Mouse (Mus musculus) lung, postnatal 36 days (tissue): ENCODE measurements at regions not wholly inside any gene's neighbourhood (a gene's known extent, or its start where the extent isn't known, plus 50 kb on each side); places are given as distances from the start of the nearest gene placed in this dataset.

Source experiments
- DNase-seq: peaks from one replicate; pipeline ENCODE4 v3.0.0; 2022; ENCODE audit warnings: mixed read lengths

DNA sequence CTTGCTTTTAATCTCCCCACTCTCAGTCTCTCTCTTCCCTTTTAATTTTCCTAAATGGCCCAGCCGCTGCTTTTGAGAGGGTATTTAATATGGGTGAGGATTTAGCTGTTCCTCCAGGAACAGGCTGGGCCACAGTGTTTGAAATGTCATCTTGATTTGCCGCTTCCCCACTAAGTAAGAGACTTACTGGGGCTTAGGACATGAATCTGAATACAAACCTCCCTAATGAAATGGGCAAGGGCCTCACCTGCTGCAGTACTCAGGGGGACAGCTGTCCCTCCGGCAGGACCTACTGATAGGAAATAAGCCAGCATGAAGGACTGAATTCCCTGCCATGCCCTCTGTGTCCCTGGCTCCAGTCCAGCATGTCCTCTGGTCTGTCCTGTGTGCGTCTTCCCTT, 50.6 kb upstream of the Prr23a1 start:
- DNase-seq, result no peak

DNA sequence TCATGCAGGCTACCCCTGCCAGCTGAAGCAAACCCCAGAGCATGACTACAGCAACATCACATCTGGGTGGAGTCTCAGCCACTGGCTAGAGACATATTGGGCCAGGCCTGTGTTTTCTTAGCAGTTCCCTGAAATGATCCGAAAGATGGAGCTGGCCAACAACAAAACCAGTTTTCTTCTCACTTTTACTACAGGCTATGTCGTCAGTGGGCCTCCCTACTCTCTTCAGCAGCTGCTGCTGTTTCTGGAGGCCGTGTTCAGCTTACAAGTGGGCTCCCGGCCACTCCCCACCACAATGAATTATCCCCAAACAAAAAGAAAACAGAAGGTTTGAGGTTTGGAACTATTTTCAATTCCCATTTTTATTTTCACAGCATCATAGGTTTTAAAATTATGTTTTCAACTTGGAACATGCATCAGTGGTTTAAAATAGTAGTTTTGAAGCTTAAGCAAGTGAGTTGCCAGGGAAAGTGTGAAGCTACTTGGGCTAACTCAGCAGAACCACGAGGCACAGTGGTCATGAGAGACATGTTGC, 68.6 kb upstream of the Prr23a1 start:
- DNase-seq, result no peak

DNA sequence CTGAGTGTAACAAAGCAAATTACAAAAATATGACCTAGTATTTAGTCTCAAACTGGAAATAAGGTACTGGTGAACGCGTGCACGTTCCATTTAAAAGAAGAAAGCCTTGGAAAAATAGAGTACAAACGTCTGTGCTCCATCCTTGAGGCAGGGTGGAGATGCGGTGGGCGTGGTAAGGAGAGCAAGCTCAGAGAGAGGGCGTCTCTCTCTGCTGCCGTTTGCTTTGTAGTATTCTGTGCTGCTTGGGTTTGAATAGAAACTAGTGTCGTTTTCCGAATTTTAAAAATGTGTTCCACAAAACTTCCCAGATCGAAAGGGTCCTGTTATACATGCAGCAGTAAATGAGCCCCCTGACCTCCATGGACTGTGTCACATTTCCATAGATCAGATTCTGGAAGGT, 69.1 kb upstream of the Prr23a1 start:
- no peak for DNase-seq

GRCm38 (mm10) chr9:98754764-98755163, 87.5 kb upstream of the Prr23a1 start:
- no peak for DNase-seq

DNA sequence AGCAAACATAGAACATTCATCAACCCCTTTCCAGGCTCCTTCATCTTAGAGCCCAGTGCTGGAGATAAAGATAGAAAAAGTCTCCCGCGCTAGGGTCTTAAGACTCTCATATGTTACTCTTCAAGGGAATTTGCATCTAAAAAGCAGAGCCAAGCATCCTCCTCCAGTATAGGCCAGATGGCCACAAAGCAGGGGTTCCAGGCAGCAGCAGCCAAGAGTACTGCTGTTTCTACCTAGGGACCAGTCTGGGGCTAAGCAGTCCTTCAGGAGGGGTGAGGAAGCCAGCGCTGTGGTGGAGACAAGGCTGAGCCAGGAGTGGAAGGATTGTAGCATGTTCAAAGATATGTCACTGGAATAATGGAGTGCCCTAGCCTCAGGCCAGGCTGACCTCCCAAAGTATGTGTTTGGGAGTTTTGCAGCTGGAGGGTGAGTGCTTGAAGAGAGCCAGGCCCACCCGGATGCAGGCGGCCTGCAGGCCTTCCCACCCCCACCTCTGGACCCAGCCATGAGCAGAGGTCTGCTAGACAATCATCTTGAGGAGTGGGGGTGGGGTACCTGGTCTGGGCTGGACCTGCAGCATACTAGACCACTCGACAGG, 88.8 kb upstream of the Prr23a1 start:
- no peak for DNase-seq

DNA sequence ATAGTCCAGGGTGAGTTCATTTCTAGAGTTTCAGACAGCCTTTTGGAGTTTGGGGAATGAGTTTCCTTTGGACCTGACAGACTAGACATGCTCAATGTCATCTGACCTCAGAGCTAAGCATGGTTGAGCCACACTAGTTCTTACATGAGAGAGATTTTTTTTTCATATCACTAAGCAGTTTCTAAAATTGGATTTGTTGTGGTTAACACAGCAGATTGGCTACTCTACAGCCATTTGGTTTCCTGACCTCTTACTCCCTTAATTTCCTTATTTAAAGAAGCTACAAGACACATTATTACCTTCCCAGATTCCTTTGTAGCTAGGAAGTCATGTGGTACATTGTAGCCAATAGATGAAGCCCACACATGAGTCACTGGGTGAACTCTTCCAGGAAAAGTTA, 98.5 kb upstream of the Prr23a1 start:
- no peak for DNase-seq

- DNase-seq, result peak; percentile 65
Measured at GRCm38 (mm10) chr9:98727276-98727860, 114.9 kb upstream of the Prr23a1 start.

DNA sequence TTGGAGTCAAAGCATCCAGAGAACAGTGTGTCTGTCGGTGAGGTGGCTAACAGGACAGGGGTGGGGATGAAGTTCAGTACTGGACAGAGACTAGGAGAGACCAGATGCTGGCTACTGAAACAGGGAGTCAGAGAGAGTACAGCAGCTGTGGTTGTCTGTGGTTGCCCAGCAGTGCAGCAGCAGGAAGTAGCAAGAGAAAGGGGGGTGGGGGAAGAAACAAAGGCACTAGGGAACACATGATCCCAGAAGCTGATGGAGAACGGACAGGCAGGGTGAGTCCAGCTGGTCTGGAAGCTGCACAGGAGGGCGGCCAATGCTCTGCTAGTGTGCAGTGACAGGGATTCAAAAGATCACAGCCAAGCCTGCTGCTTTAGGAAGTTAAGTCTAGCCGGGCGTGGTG, 115.7 kb upstream of the Prr23a1 start:
- no peak for DNase-seq

DNA sequence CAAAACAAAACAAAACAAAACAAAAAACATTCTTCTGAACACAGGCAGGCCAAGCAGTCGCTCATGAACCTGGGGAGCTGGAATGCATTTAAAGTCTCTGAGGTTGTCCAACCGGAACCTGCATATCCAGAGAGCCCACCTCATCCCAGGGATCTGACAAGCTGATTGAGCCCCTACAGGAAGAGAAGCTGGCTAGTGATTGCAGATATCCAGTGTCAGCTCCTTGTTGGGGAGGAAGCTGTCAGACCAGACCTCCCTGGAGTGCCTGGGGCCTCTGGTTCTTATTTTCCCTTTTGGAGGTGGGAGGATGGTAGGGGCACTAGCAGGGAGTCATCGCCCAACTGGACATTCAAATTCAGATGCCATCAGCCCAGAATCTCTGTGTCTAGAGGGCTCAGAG, 119.4 kb upstream of the Prr23a1 start:
- no peak for DNase-seq

- no peak for DNase-seq
Measured at GRCm38 (mm10) chr9:98721381-98721780, 119.9 kb upstream of the Mrps22 start.

DNA sequence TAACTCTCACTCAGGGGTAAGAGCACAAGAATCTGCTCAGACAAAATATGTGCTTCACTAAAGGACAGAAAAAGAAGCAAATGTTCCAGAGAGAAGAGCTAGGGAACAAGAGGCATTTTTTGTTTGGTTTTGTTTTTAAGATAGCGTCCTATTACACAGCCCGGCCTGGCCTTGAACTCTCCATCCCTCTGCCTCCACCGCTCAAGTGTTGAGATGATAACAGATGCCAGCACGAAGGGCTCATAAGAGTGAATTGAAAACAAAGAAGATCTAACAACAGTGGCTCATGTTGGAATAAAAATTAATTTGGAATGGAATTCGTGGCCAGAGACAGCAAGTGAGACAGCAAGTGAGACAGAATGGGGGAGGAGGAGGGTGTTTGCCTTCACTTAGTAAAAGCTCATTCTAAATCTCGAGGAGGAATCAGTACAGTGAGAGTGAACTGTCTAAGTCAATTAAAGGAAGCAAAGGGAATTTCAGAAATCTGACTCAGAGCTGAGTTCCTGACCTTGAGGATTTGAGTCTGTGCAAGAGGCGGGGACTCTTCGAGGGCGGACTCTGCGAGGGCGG, 116.3 kb upstream of the Mrps22 start:
- no peak for DNase-seq

DNA sequence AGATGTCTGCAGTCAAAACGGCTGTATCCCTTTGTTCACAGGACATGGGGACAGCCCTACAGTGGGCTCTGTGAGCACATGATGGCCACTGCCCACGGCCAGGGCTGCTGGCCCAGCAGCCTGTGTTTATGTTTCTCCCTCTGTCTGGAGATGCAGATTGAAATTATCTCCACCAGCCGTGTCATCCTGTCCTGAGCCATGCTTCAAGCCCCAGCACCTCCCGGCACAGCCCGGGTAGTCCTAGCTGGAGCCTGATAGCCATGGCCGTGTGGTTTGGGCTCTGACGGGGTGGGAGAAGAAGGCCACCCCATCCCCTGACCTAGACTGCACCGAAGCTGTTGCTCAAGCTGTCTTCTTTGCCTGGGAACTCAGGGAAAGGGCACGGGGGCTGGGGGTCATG, 113.2 kb upstream of the Mrps22 start:
- no peak for DNase-seq

- no peak for DNase-seq
Measured at GRCm38 (mm10) chr9:98712826-98713225, 111.4 kb upstream of the Mrps22 start.

DNA sequence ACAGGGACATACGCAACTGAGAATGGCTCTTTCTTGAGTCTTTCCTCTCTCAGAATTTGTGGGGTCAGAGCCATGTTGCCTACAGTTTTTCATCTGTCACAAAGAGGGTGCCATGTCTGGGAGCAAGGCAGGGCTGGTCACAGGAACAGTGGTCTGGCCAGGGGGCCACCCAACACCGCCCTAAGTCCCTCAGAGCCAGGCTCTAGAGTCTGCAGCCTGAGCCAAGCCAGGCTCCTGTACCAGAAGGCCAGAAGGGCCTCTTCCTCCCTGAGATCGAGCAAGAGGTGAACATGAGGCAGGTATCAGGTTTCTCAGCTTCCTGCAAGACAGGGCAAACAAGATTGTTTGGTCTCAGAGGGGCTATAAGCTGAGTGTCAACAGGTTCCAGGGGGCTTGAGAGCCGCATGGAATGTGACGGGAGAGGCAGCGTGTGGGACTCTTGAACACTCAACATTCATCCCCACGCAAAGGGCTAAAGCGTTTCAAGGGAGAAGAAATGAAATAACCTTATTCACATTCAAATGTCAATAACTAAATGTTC, 110.6 kb upstream of the Mrps22 start:
- DNase-seq, result no peak

- no peak for DNase-seq
Measured at GRCm38 (mm10) chr9:98710155-98710710, 108.8 kb upstream of the Mrps22 start.

DNA sequence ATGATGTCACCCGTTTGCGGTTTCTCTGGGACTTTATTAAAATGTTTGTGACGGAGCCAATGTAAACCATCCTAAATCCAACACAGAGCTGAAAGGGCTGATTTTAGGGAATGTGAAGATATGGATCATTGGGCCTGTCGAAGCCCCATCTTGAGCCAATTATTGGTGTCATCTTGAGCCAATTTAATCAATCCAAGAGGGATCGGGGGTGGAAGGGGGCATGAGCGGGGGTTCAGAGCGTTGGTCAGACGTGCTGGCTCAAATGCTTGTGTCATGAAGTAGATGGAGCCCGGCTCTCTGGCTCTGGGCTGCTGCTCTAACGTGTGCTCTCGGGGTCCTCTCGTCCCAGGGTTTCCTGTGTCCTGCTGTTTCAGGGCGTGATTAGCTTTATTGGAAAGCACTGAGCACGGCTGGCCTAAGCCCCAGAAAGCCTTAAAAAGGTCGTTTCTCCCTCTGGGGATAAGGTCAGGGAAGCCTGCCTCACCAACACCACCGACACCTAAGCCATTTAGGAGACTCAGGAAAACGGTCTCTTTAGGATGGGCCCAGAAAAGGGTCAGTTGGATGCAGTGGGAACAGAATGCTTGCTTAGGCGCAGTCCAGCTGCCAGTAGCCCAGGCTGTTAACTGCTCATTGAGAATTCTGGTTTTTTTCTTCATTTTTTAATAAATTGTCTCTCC, 106.7 kb upstream of the Mrps22 start:
- DNase-seq, result no peak

GRCm38 (mm10) chr9:98707491-98707890, 106.0 kb upstream of the Mrps22 start:
- no peak for DNase-seq

DNA sequence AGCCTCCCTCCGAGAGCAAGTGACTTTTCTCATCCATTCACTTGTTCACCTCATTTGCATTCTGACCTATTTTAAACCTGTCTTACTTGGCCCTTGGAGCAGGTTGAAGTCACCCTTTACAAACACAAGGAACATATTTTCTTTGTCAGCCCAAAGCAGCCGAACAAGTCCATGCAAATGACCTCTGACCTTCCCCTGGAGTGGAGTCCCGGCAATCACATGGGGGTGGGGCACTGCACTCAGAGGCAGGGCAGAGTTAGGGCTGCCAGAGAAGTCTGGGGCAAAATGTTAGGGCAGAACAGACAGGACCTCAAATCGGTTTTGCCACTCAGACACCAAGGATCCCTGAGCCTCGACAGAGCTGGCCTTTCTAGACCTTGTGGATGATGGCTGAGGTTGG, 102.7 kb upstream of the Mrps22 start:
- peak; percentile 59 for DNase-seq

- no peak for DNase-seq
Measured at GRCm38 (mm10) chr9:98703331-98703730, 101.9 kb upstream of the Mrps22 start.

- no peak for DNase-seq
Measured at GRCm38 (mm10) chr9:98700571-98700970, 99.1 kb upstream of the Mrps22 start.

DNA sequence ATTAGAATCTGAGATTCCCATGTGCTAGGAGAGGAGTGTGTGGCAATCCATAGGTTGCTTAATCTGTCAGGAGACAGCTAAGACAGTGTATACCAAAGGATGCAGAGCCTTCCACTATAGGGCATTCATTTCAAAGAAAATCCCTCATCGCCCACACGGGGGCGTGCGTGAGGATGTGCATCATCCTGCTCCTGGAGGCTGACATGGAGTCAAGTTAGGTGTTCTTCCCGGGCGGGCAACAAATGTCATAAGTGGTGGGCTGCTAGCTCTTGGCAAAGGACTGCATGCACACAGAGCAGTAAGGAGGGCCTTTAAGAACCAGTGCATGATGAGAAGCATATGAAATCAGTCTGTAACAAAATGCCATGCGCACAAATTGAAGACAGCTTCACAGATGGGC, 95.7 kb upstream of the Mrps22 start:
- DNase-seq, result peak; percentile 23

GRCm38 (mm10) chr9:98695035-98695434, 93.6 kb upstream of the Mrps22 start:
- no peak for DNase-seq

DNA sequence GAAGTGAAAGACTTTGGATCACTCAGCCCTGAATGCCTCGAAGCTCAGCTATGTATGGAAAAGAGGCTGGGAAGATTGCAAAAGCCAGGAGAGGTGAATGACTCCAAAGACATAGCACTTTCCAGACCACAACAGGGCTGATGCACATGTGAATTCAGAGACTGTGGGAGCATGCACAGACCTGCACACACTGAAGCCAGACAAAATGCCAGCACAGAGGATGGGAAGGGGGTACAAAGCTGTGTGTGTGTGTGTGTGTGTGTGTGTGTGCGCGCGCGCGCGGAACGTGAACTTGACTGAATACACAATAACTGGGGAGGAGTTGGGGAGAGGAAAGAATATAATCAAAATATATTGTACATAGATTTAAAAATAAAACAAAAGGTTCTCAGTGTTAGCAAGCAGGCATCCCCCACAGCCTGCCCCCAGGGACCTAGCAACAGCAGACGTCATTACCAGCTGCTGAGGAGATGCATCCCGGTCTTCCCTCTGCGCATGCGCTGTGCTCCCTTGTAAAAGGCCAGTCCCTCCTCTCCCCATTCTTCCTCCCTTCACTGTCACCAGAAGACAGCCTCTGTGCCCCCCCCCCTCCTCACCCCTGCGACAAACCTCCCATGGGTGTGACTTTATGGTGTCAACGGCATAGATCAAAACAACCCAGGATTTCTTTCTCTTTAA, 89.5 kb upstream of the Mrps22 start:
- DNase-seq, result peak; percentile 60
